In the genomic region with DNA sequence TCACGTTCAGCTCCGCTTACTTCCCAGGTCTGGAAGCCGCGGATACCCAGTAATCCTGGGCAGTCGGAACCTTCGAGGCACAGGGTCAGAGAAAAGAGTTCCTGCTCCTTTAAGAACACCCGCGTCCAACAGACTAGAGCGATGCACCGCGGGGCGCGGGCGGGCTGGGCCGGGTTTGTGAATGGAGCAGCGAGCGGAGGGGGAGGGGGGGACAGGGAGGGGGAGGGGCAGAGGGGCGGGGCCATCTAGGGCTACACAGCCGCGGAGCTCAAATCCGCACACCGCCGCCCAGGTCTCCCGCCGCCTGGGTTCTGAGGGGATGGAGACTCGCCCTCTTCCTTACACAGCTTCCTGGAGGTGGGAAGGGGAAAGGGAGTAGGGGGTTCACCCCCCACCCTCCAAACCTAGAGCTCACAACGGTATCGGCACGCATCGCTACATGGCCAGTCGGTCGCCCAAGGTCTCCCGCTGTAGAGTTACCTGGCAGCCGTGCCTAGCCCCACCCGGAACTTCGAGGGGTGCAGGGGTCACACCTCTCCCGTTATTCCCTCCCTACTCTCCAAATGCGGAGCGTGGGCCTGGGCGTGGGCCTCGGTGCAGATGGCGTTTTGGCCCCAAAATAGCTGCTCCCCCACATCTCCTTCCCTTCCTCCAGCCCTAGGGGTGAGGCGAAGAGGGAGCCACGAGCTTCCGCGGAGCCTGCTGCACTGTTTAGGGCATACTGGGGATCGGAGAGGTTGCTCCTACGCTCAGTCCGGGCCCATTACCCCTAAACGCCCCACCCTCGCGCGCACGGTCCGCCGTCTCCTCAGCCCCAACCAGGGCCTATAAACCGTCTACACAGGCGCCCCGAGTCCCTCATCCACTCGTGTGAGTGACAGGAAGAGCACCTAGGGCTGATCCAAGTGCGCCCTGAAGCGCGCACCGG, we compare ENCODE assay signal across 7 mouse cellular contexts. TPM values are rescaled to one million over a fixed set of nuclear protein-coding genes. Genes with fewer than 3 reads are reported as not detected.
DNase-seq lines count a peak whose midpoint lies in the region; ATAC-seq and TF ChIP-seq lines count a peak whose summit lies in the region.

No protein-coding gene starts in this region.

- H3K36me3 ChIP-seq in midbrain, embryonic 15.5 days (replicated peaks): no peaks in the 10 kb centered on the region

- no peaks in the 10 kb centered on the region for H3K27me3 ChIP-seq in midbrain, embryonic 15.5 days (replicated peaks)

- H3K4me2 ChIP-seq in midbrain, embryonic 15.5 days: peak overlapping the region; percentile 87

- H3K4me3 ChIP-seq in left cerebral cortex, adult 2 months: peak overlapping the region; percentile 67
- peak overlapping the region; percentile 96 for H3K4me3 ChIP-seq in midbrain, embryonic 15.5 days

- H3K27ac ChIP-seq in left cerebral cortex, adult 2 months: peak overlapping the region; percentile 96
- H3K27ac ChIP-seq in midbrain, embryonic 15.5 days: peak overlapping the region; percentile 96

- DNase-seq in MN1 (ENCODE audit: low spot score): peak; percentile 91
- peak; percentile 90 for DNase-seq in embryo, embryonic 11 days
- peak; percentile 57 for DNase-seq in heart, postnatal 4 days
- peak; percentile 71 to 78 for DNase-seq in left cerebral cortex, adult 2 months (ENCODE audit: extremely low spot score in 1 of 2, low spot score in 2 of 2)
- DNase-seq in thymus, postnatal 36 days: peak; percentile 17 to 47

- H3K4me1 ChIP-seq in midbrain, embryonic 15.5 days: peaks cover 59% of the 10 kb centered on the region

- peak overlapping the region; percentile 85 for H3K9ac ChIP-seq in midbrain, embryonic 15.5 days

- H3K9me3 ChIP-seq in midbrain, embryonic 15.5 days: no peaks in the 10 kb centered on the region

- no peak for TF ChIP-seq CTCF in left cerebral cortex, adult 2 months (IDR thresholded peaks at IDR 0.05)

- under 1% methylated on average over 62 of the region's 64 CpGs for WGBS in midbrain, embryonic 15.5 days

- intact Hi-C loops in left cerebral cortex, adult 2 months (cut with DNase I): loop anchor here (1.0 to 10.0 kb wide), 3 partner anchors 50 to 464 kb away; partner anchors contain the start of genes Fcho1 and Tpm4

- ATAC-seq in CD4-positive, CD25-positive, alpha-beta regulatory T cell, adult 4 months: peak; percentile 21
- peak; percentile 72 for ATAC-seq in midbrain, embryonic 15.5 days (replicated peaks)

RNA-seq across cellular contexts. Expression of gene Unc13a, which starts 0.7 kb away (rescaled TPM):
- under 1 TPM; 0.47 to 0.50 TPM for polyA plus RNA-seq in CD4-positive, CD25-positive, alpha-beta regulatory T cell, adult 4 months (2017; shearing (Covaris generic))
- 1 to 10 TPM; 1.3 to 1.4 TPM for total RNA-seq in heart, postnatal 4 days (2021)
- total RNA-seq in left cerebral cortex, adult 2 months (2021): 100 to 1,000 TPM; 313 to 351 TPM
- 26.9 and 27.4 TPM in 2 replicates for polyA plus RNA-seq in midbrain, embryonic 15.5 days (2015; fragmentation: Nextera tagmentation; extraction: Ambion mirVana)

RNA-seq across cellular contexts. Expression of gene Jak3, which starts 5.2 kb away (rescaled TPM):
- polyA plus RNA-seq in CD4-positive, CD25-positive, alpha-beta regulatory T cell, adult 4 months (2017; shearing (Covaris generic)): 10 to 100 TPM; 21.2 TPM
- 10 to 100 TPM; 15.8 TPM for total RNA-seq in heart, postnatal 4 days (2021)
- total RNA-seq in left cerebral cortex, adult 2 months (2021): 1 to 10 TPM; 5.5 to 5.8 TPM
- 5.2 and 5.8 TPM in 2 replicates for polyA plus RNA-seq in midbrain, embryonic 15.5 days (2015; fragmentation: Nextera tagmentation; extraction: Ambion mirVana)

RNA-seq across cellular contexts. Expression of gene Insl3, which starts 18.1 kb away (rescaled TPM):
- 10 to 100 TPM; 15.1 to 24.5 TPM for polyA plus RNA-seq in CD4-positive, CD25-positive, alpha-beta regulatory T cell, adult 4 months (2017; shearing (Covaris generic))
- 1 to 10 TPM; 6.6 to 6.9 TPM for total RNA-seq in heart, postnatal 4 days (2021)
- total RNA-seq in left cerebral cortex, adult 2 months (2021): 1 to 10 TPM; 1.2 to 4.7 TPM
- 0.37 and 1.5 TPM in 2 replicates for polyA plus RNA-seq in midbrain, embryonic 15.5 days (2015; fragmentation: Nextera tagmentation; extraction: Ambion mirVana)

RNA-seq across cellular contexts. Expression of gene B3gnt3, which starts 30.7 kb away (rescaled TPM):
- polyA plus RNA-seq in CD4-positive, CD25-positive, alpha-beta regulatory T cell, adult 4 months (2017; shearing (Covaris generic)): 1 to 10 TPM; 3.4 to 6.5 TPM
- 1 to 10 TPM; 7.5 to 7.6 TPM for total RNA-seq in heart, postnatal 4 days (2021)
- under 1 TPM; 0.68 to 0.79 TPM for total RNA-seq in left cerebral cortex, adult 2 months (2021)
- polyA plus RNA-seq in midbrain, embryonic 15.5 days (2015; fragmentation: Nextera tagmentation; extraction: Ambion mirVana): 0.27 and 0.36 TPM in 2 replicates

RNA-seq across cellular contexts. Expression of gene Fcho1, which starts 54.6 kb away (rescaled TPM):
- polyA plus RNA-seq in CD4-positive, CD25-positive, alpha-beta regulatory T cell, adult 4 months (2017; shearing (Covaris generic)): 10 to 100 TPM; 40.4 to 46.7 TPM
- total RNA-seq in heart, postnatal 4 days (2021): 1 to 10 TPM; 1.6 to 2.4 TPM
- total RNA-seq in left cerebral cortex, adult 2 months (2021): 100 to 1,000 TPM; 184 TPM
- 96.0 and 102 TPM in 2 replicates for polyA plus RNA-seq in midbrain, embryonic 15.5 days (2015; fragmentation: Nextera tagmentation; extraction: Ambion mirVana)

Comparison
In these comparisons a context has a peak if more than half of its experiments do, and no peak if none do; other contexts are left out.
1. Peak in every context shown above with its lines: DNase-seq, ATAC-seq, H3K4me3 ChIP-seq and H3K27ac ChIP-seq.
2. DNase-seq: peak in every context shown above with its lines; median percentile 91 in MN1; 90 in embryo, embryonic 11 days; 74 in left cerebral cortex, adult 2 months; 57 in heart, postnatal 4 days; 32 in thymus, postnatal 36 days.
3. RNA of gene Unc13a, which starts 0.7 kb away (total RNA-seq): 313 to 351 TPM in left cerebral cortex, adult 2 months; 1.3 to 1.4 TPM in heart, postnatal 4 days; every median in the first group is over 100 times any median in the second.